Mouse (Mus musculus): ENCODE measurements around the gene Inpp5k. TPM values are rescaled to one million over a fixed set of nuclear protein-coding genes. Genes with fewer than 3 reads are reported as not detected.
A peak's percentile ranks its signal among the peaks of the same experiment; 100 is the strongest.

Gene Inpp5k
- total RNA-seq, 2 experiments from 2014 or later, result 39.1 to 43.1 TPM

GRCm38 (mm10) chr11:75652222-75652941 lies 21.6 kb downstream of the Inpp5k start:
- peak in 1 of 2 experiments; percentile 61 for DNase-seq (ENCODE audit: low spot score in 2 of 2)
- intact Hi-C loops (cut with DNase I), result no loop called here

- intact Hi-C loops (cut with DNase I), result no loop called here
- no peak for DNase-seq (ENCODE audit: low spot score in 2 of 2)
Measured at GRCm38 (mm10) chr11:75652942-75653684, 22.3 kb downstream of the Inpp5k start.

GRCm38 (mm10) chr11:75653781-75654470 lies 23.1 kb downstream of the Inpp5k start:
- DNase-seq (ENCODE audit: low spot score in 2 of 2), result peak; percentile 61 to 65
- intact Hi-C loops (cut with DNase I), result no loop called here

- DNase-seq (ENCODE audit: low spot score in 2 of 2), result no peak
- intact Hi-C loops (cut with DNase I), result no loop called here
Measured at GRCm38 (mm10) chr11:75654471-75655390, 23.9 kb downstream of the Inpp5k start.

GRCm38 (mm10) chr11:75655621-75656545 lies 25.1 kb downstream of the Inpp5k start:
- peak; percentile 69 to 75 for DNase-seq (ENCODE audit: low spot score in 2 of 2)
- intact Hi-C loops (cut with DNase I), result no loop called here

- intact Hi-C loops (cut with DNase I), result no loop called here
Measured at GRCm38 (mm10) chr11:75656621-75657590, 26.1 kb downstream of the Inpp5k start.

GRCm38 (mm10) chr11:75657841-75658240 lies 27.1 kb downstream of the Inpp5k start:
- intact Hi-C loops (cut with DNase I), result no loop called here

More at GRCm38 (mm10) chr11:75656621-75657590, 26.1 kb downstream of the Inpp5k start:
- no peak for DNase-seq (ENCODE audit: low spot score in 2 of 2)

GRCm38 (mm10) chr11:75658311-75658710 lies 27.5 kb downstream of the Inpp5k start:
- intact Hi-C loops (cut with DNase I), result no loop called here
- DNase-seq (ENCODE audit: low spot score in 2 of 2), result no peak

More at GRCm38 (mm10) chr11:75657841-75658240, 27.1 kb downstream of the Inpp5k start:
- DNase-seq (ENCODE audit: low spot score in 2 of 2), result no peak

GRCm38 (mm10) chr11:75658996-75659750 lies 28.4 kb downstream of the Inpp5k start:
- intact Hi-C loops (cut with DNase I), result no loop called here
- DNase-seq (ENCODE audit: low spot score in 2 of 2), result no peak

- intact Hi-C loops (cut with DNase I), result no loop called here
- no peak for DNase-seq (ENCODE audit: low spot score in 2 of 2)
Measured at GRCm38 (mm10) chr11:75660081-75660590, 29.3 kb downstream of the Inpp5k start.

- intact Hi-C loops (cut with DNase I), result no loop called here
Measured at GRCm38 (mm10) chr11:75660941-75661800, 30.4 kb downstream of the Inpp5k start.

GRCm38 (mm10) chr11:75662131-75662530 lies 31.3 kb downstream of the Inpp5k start:
- intact Hi-C loops (cut with DNase I), result no loop called here
- no peak for DNase-seq (ENCODE audit: low spot score in 2 of 2)

More at GRCm38 (mm10) chr11:75660941-75661800, 30.4 kb downstream of the Inpp5k start:
- DNase-seq (ENCODE audit: low spot score in 2 of 2), result no peak

- intact Hi-C loops (cut with DNase I), result no loop called here
- no peak for DNase-seq (ENCODE audit: low spot score in 2 of 2)
Measured at GRCm38 (mm10) chr11:75666296-75666695, 35.5 kb downstream of the Inpp5k start.

- intact Hi-C loops (cut with DNase I), result no loop called here
Measured at GRCm38 (mm10) chr11:75668621-75669020, 37.8 kb downstream of the Inpp5k start.

GRCm38 (mm10) chr11:75669176-75669852 lies 38.5 kb downstream of the Inpp5k start:
- no peak for DNase-seq (ENCODE audit: low spot score in 2 of 2)
- intact Hi-C loops (cut with DNase I), result no loop called here

More at GRCm38 (mm10) chr11:75668621-75669020, 37.8 kb downstream of the Inpp5k start:
- DNase-seq (ENCODE audit: low spot score in 2 of 2), result no peak

Measured in left cerebral cortex, postnatal 36 days (tissue).